Mouse (Mus musculus) brain, embryonic 18.5 days (tissue): ENCODE data around the gene Gprc6a.

Source experiments
- DNase-seq: peaks from one replicate; pipeline ENCODE4 v3.0.0-alpha.2; 2012; ENCODE audit warnings: low read depth, low spot score

The Gprc6a gene

GRCm38 (mm10) chr10:51590139-51590574, 41.1 kb downstream of the Gprc6a start, which contains the start of gene Fam162b:
TSS of gene Fam162b (minus strand) at chr10:51590517.
- DNase-seq, result no peak

DNA sequence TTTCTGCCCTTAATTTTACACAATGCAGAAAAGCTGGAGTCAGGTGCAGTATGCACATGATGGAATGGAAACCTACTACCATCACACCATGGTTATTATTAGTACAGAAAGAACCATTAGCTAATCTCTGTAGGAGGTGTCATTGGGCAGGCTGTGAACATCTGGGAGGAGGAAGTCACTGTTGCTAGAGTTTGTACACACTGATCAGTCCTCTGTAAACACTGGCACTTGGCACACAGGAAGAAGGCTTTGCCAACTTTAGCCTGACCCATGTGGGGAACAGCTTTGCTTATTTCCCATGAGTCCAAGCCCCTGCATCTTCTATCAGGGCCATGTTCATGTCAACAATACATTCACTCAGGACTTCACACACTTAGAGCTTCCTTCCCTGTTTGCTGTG, 46.3 kb downstream of the Gprc6a start:
- no peak for DNase-seq

GRCm38 (mm10) chr10:51584378-51584777, 46.9 kb downstream of the Gprc6a start:
- DNase-seq, result no peak

DNA sequence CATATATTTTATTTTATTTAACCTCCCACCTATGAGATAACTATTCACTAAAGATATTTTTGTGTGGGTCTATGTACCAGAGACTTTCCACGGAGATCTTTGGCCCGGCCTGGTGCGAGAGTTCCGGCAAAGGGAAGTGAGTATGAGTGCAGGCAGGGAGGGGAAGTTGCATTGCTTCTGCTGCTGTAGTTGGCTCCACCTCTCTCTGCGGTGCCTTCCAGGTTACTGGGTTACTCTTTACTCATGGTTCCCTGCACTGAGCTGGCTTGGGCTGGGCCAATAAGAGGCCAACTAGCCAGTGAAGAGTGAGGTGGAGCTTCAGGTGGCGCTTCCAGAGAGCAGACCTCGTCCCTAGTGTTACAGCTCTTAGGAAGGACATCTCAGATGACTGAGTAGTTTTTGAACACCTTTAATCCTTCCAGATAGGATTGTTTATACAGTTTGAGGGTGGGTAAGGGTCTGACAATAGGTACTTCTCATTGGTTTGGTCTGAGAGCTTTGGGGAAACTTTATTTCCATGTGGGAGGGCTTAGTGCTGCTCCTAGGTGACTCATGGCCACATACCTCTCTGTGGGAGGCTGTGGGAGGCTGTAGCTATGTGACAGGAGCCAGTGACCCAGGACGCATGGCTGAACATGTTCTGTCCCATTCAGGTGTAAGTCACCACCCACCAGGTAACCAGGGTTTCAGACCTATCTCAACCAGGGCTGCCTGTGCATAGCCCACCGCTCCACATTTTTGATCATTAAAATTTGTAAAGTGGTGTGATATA, 59.9 kb downstream of the Gprc6a start:
- DNase-seq, result no peak
